23 mouse cellular contexts compared by ENCODE assay signal in genomic region chr14:16009778-16010177, GRCm38 (mm10).
A peak's percentile ranks its signal among the peaks of the same experiment; 100 is the strongest.
DNase-seq lines count a peak whose midpoint lies in the region; ATAC-seq and TF ChIP-seq lines count a peak whose summit lies in the region.
"Had no signal": no experiment of that assay in that cellular context is flagged by ENCODE, and none has a peak within 500 bp of the region (broad histone marks: within the 10 kb centered on the region; RNA-seq: fewer than 3 reads in every experiment).

No protein-coding gene starts in this region.

- ATAC-seq in granulocyte monocyte progenitor cell, adult 5-6 weeks (replicated peaks; ENCODE audit: poor library complexity, severe bottlenecking) = peak; percentile 87
- ATAC-seq in neutrophil, adult 5-6 weeks (ENCODE audit: extremely low read depth, insufficient number of reproducible peaks, low FRiP score, poor library complexity, severe bottlenecking) = peak; percentile 86
- ATAC-seq: forebrain, embryonic 15.5 days; Patski had no signal

- TF ChIP-seq RAD21 in CH12.LX (IDR thresholded peaks at IDR 0.05; ENCODE audit: low read depth, low read length) = no peak

- intact Hi-C loops in heart, postnatal 36 days (cut with DNase I) = no loop called here

- dilution Hi-C loops in CH12.LX (cut with MboI; ENCODE audit: extremely low pct_ligation_motif_present, extremely low pct_unique_long_range_greater_than_20kb, low sequenced_read_pairs) = no loop called here

- no peak overlapping the region for H3K4me3 ChIP-seq in CH12.LX (replicated peaks in 1 of 3; ENCODE audit: low read depth in 2 of 3, low read length in 2 of 3, poor library complexity in 1 of 3)
- H3K4me3 ChIP-seq: embryonic facial prominence, embryonic 12.5 days; embryonic facial prominence, embryonic 15.5 days; forebrain, embryonic 15.5 days; heart, adult 2 months; heart, embryonic 10.5 days; heart, embryonic 13.5 days; hindbrain, embryonic 12.5 days; hindbrain, embryonic 15.5 days had no signal

- no peaks in the 10 kb centered on the region for H3K27me3 ChIP-seq in CH12.LX (replicated peaks)
- H3K27me3 ChIP-seq: embryonic facial prominence, embryonic 12.5 days; embryonic facial prominence, embryonic 15.5 days; forebrain, embryonic 15.5 days; heart, embryonic 13.5 days; hindbrain, embryonic 12.5 days; hindbrain, embryonic 15.5 days; Patski had no signal

- no peaks in the 10 kb centered on the region for H3K9me3 ChIP-seq in CH12.LX (replicated peaks; ENCODE audit: low read length)
- H3K9me3 ChIP-seq: embryonic facial prominence, embryonic 12.5 days; embryonic facial prominence, embryonic 15.5 days; forebrain, embryonic 15.5 days; G1E; heart, embryonic 10.5 days; hindbrain, embryonic 12.5 days; hindbrain, embryonic 15.5 days had no signal

- no peak for TF ChIP-seq POLR2A in CH12.LX (IDR thresholded peaks at IDR 0.05; ENCODE audit: low read depth, low read length)

- no peak overlapping the region for H3K4me2 ChIP-seq in CH12.LX (ENCODE audit: insufficient read depth, low read depth, poor library complexity, severe bottlenecking)
- H3K4me2 ChIP-seq: embryonic facial prominence, embryonic 12.5 days; embryonic facial prominence, embryonic 15.5 days; forebrain, embryonic 15.5 days; heart, embryonic 13.5 days; hindbrain, embryonic 12.5 days; hindbrain, embryonic 15.5 days had no signal

- TF ChIP-seq EP300 in CH12.LX (IDR thresholded peaks at IDR 0.05; ENCODE audit: low read length) = peak; percentile 66

- H3K27ac ChIP-seq in CH12.LX (ENCODE audit: insufficient read depth, low read depth) = no peak overlapping the region
- H3K27ac ChIP-seq: embryonic facial prominence, embryonic 12.5 days; embryonic facial prominence, embryonic 15.5 days; forebrain, embryonic 15.5 days; heart, adult 2 months; heart, embryonic 10.5 days; heart, embryonic 13.5 days; hindbrain, embryonic 12.5 days; hindbrain, embryonic 15.5 days had no signal

- H3K36me3 ChIP-seq in CH12.LX (replicated peaks in 1 of 2; ENCODE audit: control insufficient read depth in 1 of 2, insufficient read depth in 1 of 2, low read length in 1 of 2) = no peaks in the 10 kb centered on the region
- H3K36me3 ChIP-seq: embryonic facial prominence, embryonic 12.5 days; embryonic facial prominence, embryonic 15.5 days; forebrain, embryonic 15.5 days; G1E; heart, embryonic 10.5 days; heart, embryonic 13.5 days; hindbrain, embryonic 12.5 days; hindbrain, embryonic 15.5 days had no signal

- in situ Hi-C loops in CH12.LX (cut with MboI; ENCODE audit: low pct_ligation_motif_present, low pct_unique_long_range_greater_than_20kb, low sequenced_read_pairs) = no loop called here

- no peak overlapping the region for H3K9ac ChIP-seq in CH12.LX (ENCODE audit: insufficient read depth, low read depth)
- H3K9ac ChIP-seq: embryonic facial prominence, embryonic 12.5 days; embryonic facial prominence, embryonic 15.5 days; forebrain, embryonic 15.5 days; heart, embryonic 13.5 days; hindbrain, embryonic 12.5 days; hindbrain, embryonic 15.5 days had no signal

- DNase-seq in CH12.LX (ENCODE audit: extremely low read depth) = peak; percentile 3
- DNase-seq in layer of hippocampus, adult 9-10 months (ENCODE audit: low spot score) = no peak
- DNase-seq in right cerebral cortex, postnatal 14 days = no peak
- DNase-seq in heart, postnatal 36 days = no peak
- DNase-seq: adrenal gland, postnatal 10 days; adrenal gland, postnatal 36 days; cerebellum, adult 18-20 months; cerebellum, adult 9-10 months; cerebellum, postnatal 14 days; gastrocnemius, postnatal 25 days; heart, adult 2 months; heart, postnatal 14 days had no signal

- H3K4me1 ChIP-seq in CH12.LX (ENCODE audit: control insufficient read depth in 1 of 2, insufficient read depth in 2 of 2) = no peaks in the 10 kb centered on the region; a peak in 1 of 4 replicates
- H3K4me1 ChIP-seq: embryonic facial prominence, embryonic 12.5 days; embryonic facial prominence, embryonic 15.5 days; forebrain, embryonic 15.5 days; heart, embryonic 10.5 days; heart, embryonic 13.5 days; hindbrain, embryonic 12.5 days; hindbrain, embryonic 15.5 days had no signal

- TF ChIP-seq CTCF in CH12.LX (conservative IDR thresholded peaks at IDR 0.05 in 1 of 2, IDR thresholded peaks at IDR 0.05 in 1 of 2; ENCODE audit: low read depth in 2 of 2, low read length in 2 of 2) = no peak

- no peaks in the 10 kb centered on the region for H3K79me2 ChIP-seq in CH12.LX (replicated peaks; ENCODE audit: control insufficient read depth, extremely low read depth, insufficient read depth, poor library complexity, severe bottlenecking)

TF ChIP-seq in CH12.LX, 34 proteins besides CTCF, POLR2A, EP300 and RAD21:
- TF ChIP-seq IRF4 (IDR thresholded peaks at IDR 0.05; ENCODE audit: low read depth, low read length) (peak; percentile 32; the same call in 1 of the 2 replicates), SIN3A (IDR thresholded peaks at IDR 0.05; ENCODE audit: low read length) (no peak)
TF ChIP-seq in CH12.LX: peak in this region for 1.
